Mouse (Mus musculus) kidney, postnatal 25 days (tissue): ENCODE results near the gene Fgr.
A peak's percentile ranks its signal among the peaks of the same experiment; 100 is the strongest.

Source experiments
- DNase-seq, 2 experiments: peaks; one replicate each; pipeline ENCODE4 v3.0.0; 2021; ENCODE audit warnings: mixed read lengths in 2 of 2

The Fgr gene

GRCm38 (mm10) chr4:133016677-133017415, 43.0 kb downstream of the Fgr start:
- peak; percentile 52 to 75 for DNase-seq

GRCm38 (mm10) chr4:133017597-133018262, 43.8 kb downstream of the Fgr start:
- peak in 1 of 2 experiments; percentile 23 for DNase-seq

GRCm38 (mm10) chr4:133018263-133018798, 44.4 kb downstream of the Fgr start:
- peak in 1 of 2 experiments; percentile 30 for DNase-seq

GRCm38 (mm10) chr4:133020721-133021120, 46.8 kb downstream of the Fgr start:
- peak in 1 of 2 experiments; percentile 59 for DNase-seq

- peak; percentile 57 to 79 for DNase-seq
These were observed 47.3 kb downstream of the Fgr start for GRCm38 (mm10) chr4:133021181-133021671.

- peak in 1 of 2 experiments; percentile 37 for DNase-seq
These were observed 48.3 kb downstream of the Fgr start for GRCm38 (mm10) chr4:133022217-133022616.

GRCm38 (mm10) chr4:133022954-133023635, 49.2 kb downstream of the Fgr start:
- DNase-seq: peak in 1 of 2 experiments; percentile 42

- peak; percentile 60 to 64 for DNase-seq
These were observed 49.7 kb downstream of the Fgr start for GRCm38 (mm10) chr4:133023636-133024035.

- DNase-seq: peak in 1 of 2 experiments; percentile 36
These were observed 50.5 kb downstream of the Fgr start for GRCm38 (mm10) chr4:133024404-133024803.

- peak; percentile 70 to 87 for DNase-seq
These were observed 51.2 kb downstream of the Fgr start for GRCm38 (mm10) chr4:133024969-133025685.

- no peak for DNase-seq
These were observed 52.4 kb downstream of the Fgr start for GRCm38 (mm10) chr4:133026272-133026671.

GRCm38 (mm10) chr4:133026826-133027375, 53.0 kb downstream of the Fgr start:
- no peak for DNase-seq

GRCm38 (mm10) chr4:133027721-133028120, 53.8 kb downstream of the Fgr start:
- DNase-seq: no peak

GRCm38 (mm10) chr4:133028193-133028592, 54.3 kb downstream of the Fgr start:
- no peak for DNase-seq

GRCm38 (mm10) chr4:133028875-133029274, 55.0 kb downstream of the Fgr start:
- DNase-seq: peak in 1 of 2 experiments; percentile 49

- DNase-seq: no peak
These were observed 58.7 kb downstream of the Fgr start for GRCm38 (mm10) chr4:133032410-133033095.

GRCm38 (mm10) chr4:133034478-133034877, 60.6 kb downstream of the Fgr start:
- peak; percentile 61 to 89 for DNase-seq

GRCm38 (mm10) chr4:133035446-133035845, 61.6 kb downstream of the Fgr start:
- DNase-seq: peak; percentile 50 to 69

- DNase-seq: peak in 1 of 2 experiments; percentile 68
These were observed 62.1 kb downstream of the Fgr start for GRCm38 (mm10) chr4:133035946-133036345.

GRCm38 (mm10) chr4:133037293-133037692, 63.4 kb downstream of the Fgr start:
- DNase-seq: peak in 1 of 2 experiments; percentile 66

GRCm38 (mm10) chr4:133037798-133038197, 63.9 kb downstream of the Fgr start:
- no peak for DNase-seq
